Mouse (Mus musculus) E14TG2a.4 (cell line): ENCODE measurements at regions not wholly inside any gene's neighbourhood (a gene's known extent, or its start where the extent isn't known, plus 50 kb on each side); places are given as distances from the start of the nearest gene placed in this dataset.

Experiments
- CTCF ChIP-seq: conservative IDR thresholded peaks from 2 replicates; pipeline ENCODE4 v1.5.1; 2014; ENCODE audit warnings: low read length
- NANOG ChIP-seq: IDR thresholded peaks from 2 replicates; pipeline ENCODE4 v1.6.1; 2014; ENCODE audit warnings: borderline replicate concordance, low read length, mixed read lengths
- POU5F1 ChIP-seq: IDR thresholded peaks from 2 replicates; pipeline ENCODE4 v1.6.1; 2014; ENCODE audit warnings: low read length, borderline replicate concordance

DNA sequence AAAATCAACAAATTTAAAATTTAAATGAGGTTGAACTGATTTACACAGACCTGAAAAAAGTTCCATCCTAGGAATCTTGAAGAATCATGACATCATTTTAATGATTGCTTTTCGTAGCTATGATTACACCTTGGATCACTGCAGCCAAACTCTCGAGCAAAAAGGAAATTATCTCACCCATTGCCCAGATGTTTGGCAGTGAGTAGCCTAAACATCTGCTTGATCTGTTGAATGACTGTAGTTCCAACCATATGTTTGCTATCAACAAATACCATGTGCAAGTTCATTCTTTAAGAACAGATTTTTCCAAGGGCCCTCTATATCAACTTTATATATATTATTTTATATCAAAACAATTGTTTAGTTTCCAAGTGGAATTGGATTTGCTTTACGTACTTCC lies 296.6 kb downstream of the Dmac1 start:
- TF ChIP-seq CTCF (no peak), POU5F1 (no peak), NANOG (no peak)
